Mouse (Mus musculus) 416B (cell line): ENCODE data around the gene Tubb5.
A peak's percentile ranks its signal among the peaks of the same experiment; 100 is the strongest.

Experiments
- DNase-seq: peaks from one replicate; pipeline ENCODE4 v3.0.0; 2011; ENCODE audit warnings: low read depth

The Tubb5 gene

GRCm38 (mm10) chr17:35838122-35838544 lies at the start of gene Tubb5:
Gene Tubb5, minus strand, starts transcription at chr17:35838306.
- DNase-seq = peak; percentile 98

- DNase-seq = no peak
Observed at GRCm38 (mm10) chr17:35887725-35888124, 49.6 kb upstream of the Tubb5 start.

- DNase-seq = no peak
Observed at GRCm38 (mm10) chr17:35883777-35884176, 45.7 kb upstream of the Tubb5 start.

- DNase-seq = no peak
Observed at GRCm38 (mm10) chr17:35882924-35883323, 44.8 kb upstream of the Tubb5 start.

GRCm38 (mm10) chr17:35879245-35880057 lies 41.3 kb upstream of the Tubb5 start, which contains the start of gene Dhx16:
Gene Dhx16, plus strand, starts transcription at chr17:35879819.
- DNase-seq = peak; percentile 98

GRCm38 (mm10) chr17:35874721-35875120 lies 36.6 kb upstream of the Tubb5 start:
- DNase-seq = no peak

- DNase-seq = peak; percentile 84
Observed at GRCm38 (mm10) chr17:35873774-35874519, 35.8 kb upstream of the Tubb5 start.

- peak; percentile 75 for DNase-seq
Observed at GRCm38 (mm10) chr17:35870884-35871696, 33.0 kb upstream of the Tubb5 start.

GRCm38 (mm10) chr17:35870151-35870883 lies 32.2 kb upstream of the Tubb5 start:
- peak; percentile 100 for DNase-seq

- peak; percentile 79 for DNase-seq
Observed at GRCm38 (mm10) chr17:35869346-35870067, 31.4 kb upstream of the Tubb5 start.

GRCm38 (mm10) chr17:35868961-35869345 lies 30.8 kb upstream of the Tubb5 start:
- DNase-seq = no peak

GRCm38 (mm10) chr17:35868165-35868820 lies 30.2 kb upstream of the Tubb5 start:
- DNase-seq = peak; percentile 70

- DNase-seq = peak; percentile 86
Observed at GRCm38 (mm10) chr17:35866911-35867890, 29.1 kb upstream of the Tubb5 start.

- no peak for DNase-seq
Observed at GRCm38 (mm10) chr17:35866281-35866831, 28.2 kb upstream of the Tubb5 start.

GRCm38 (mm10) chr17:35865481-35866280 lies 27.6 kb upstream of the Tubb5 start, which contains the start of gene Ppp1r18:
Gene Ppp1r18, plus strand, starts transcription at chr17:35865593.
- peak; percentile 86 for DNase-seq

- peak; percentile 24 for DNase-seq
Observed at GRCm38 (mm10) chr17:35864832-35865353, 26.8 kb upstream of the Tubb5 start.

GRCm38 (mm10) chr17:35861198-35861857 lies 23.2 kb upstream of the Tubb5 start, which contains the start of gene Nrm:
Gene Nrm, plus strand, starts transcription at chr17:35861318.
- peak; percentile 94 for DNase-seq
